Mouse (Mus musculus): Measurements from ENCODE around the gene Taf1b. TPM values are rescaled to one million over a fixed set of nuclear protein-coding genes. Genes with fewer than 3 reads are reported as not detected.
A peak's percentile ranks its signal among the peaks of the same experiment; 100 is the strongest.

Taf1b gene
- polyA plus RNA-seq, 1 experiment from 2014 or later: 22.9 TPM

- no peaks in the 10 kb centered on the region for H3K9me3 ChIP-seq (ENCODE audit: control insufficient read depth, low read length)
- DNase-seq (ENCODE audit: low spot score) (peak; percentile 80), ATAC-seq (replicated peaks; ENCODE audit: low FRiP score, low TSS enrichment, low read depth) (peak; percentile 56; the same call in 1 of the 2 replicates)
- H3K4me2 ChIP-seq (ENCODE audit: low read length): no peak overlapping the region
- WGBS: 33% methylated on average over 2 of the region's 2 CpGs
- H3K27me3 ChIP-seq (replicated peaks; ENCODE audit: control insufficient read depth, insufficient read depth, low read length): no peaks in the 10 kb centered on the region
- no peak overlapping the region for H3K9ac ChIP-seq (ENCODE audit: low read length)
- no peak overlapping the region for H3K27ac ChIP-seq (ENCODE audit: low read depth)
- no peak overlapping the region for H3K4me3 ChIP-seq (ENCODE audit: low read depth, low read length)
- no peaks in the 10 kb centered on the region for H3K36me3 ChIP-seq (ENCODE audit: control insufficient read depth, insufficient read depth, low read length)
- no peaks in the 10 kb centered on the region for H3K4me1 ChIP-seq (replicated peaks; ENCODE audit: control insufficient read depth, insufficient read depth, low read length)
Measured at GRCm38 (mm10) chr12:24603266-24603665, 105.1 kb downstream of the Taf1b start.

- 78% methylated on average over 10 of the region's 10 CpGs for WGBS
- no peak overlapping the region for H3K4me3 ChIP-seq (ENCODE audit: low read depth, low read length)
- H3K9me3 ChIP-seq (ENCODE audit: control insufficient read depth, low read length): no peaks in the 10 kb centered on the region
- no peak overlapping the region for H3K9ac ChIP-seq (ENCODE audit: low read length)
- ATAC-seq (replicated peaks; ENCODE audit: low FRiP score, low TSS enrichment, low read depth) (no peak), DNase-seq (ENCODE audit: low spot score) (no peak)
- H3K4me2 ChIP-seq (ENCODE audit: low read length): no peak overlapping the region
- no peaks in the 10 kb centered on the region for H3K27me3 ChIP-seq (replicated peaks; ENCODE audit: control insufficient read depth, insufficient read depth, low read length)
- H3K36me3 ChIP-seq (ENCODE audit: control insufficient read depth, insufficient read depth, low read length): no peaks in the 10 kb centered on the region
- no peaks in the 10 kb centered on the region for H3K4me1 ChIP-seq (replicated peaks; ENCODE audit: control insufficient read depth, insufficient read depth, low read length)
- H3K27ac ChIP-seq (ENCODE audit: low read depth): no peak overlapping the region
Measured at GRCm38 (mm10) chr12:24606166-24606565, 108.0 kb downstream of the Taf1b start.

Other genes starting within 250 kb of the Taf1b start
- gene Grhl1, start 73.9 kb downstream of the Taf1b start, polyA plus RNA-seq (2014; fragmentation: Nextera tagmentation; extraction: Ambion mirVana): 0.87 and 1.2 TPM in 2 replicates
- gene Klf11, start 152.9 kb downstream of the Taf1b start, polyA plus RNA-seq (2014; fragmentation: Nextera tagmentation; extraction: Ambion mirVana): 12.5 and 15.2 TPM in 2 replicates
- gene Cys1, start 183.5 kb downstream of the Taf1b start, polyA plus RNA-seq (2014; fragmentation: Nextera tagmentation; extraction: Ambion mirVana): 2.1 and 2.6 TPM in 2 replicates
- gene Rrm2, start 209.9 kb downstream of the Taf1b start, polyA plus RNA-seq (2014; fragmentation: Nextera tagmentation; extraction: Ambion mirVana): 160 and 162 TPM in 2 replicates

Data from intestine, embryonic 14.5 days (tissue).